Mouse (Mus musculus): Measurements from ENCODE around the gene Cxcr2. TPM values are rescaled to one million over a fixed set of nuclear protein-coding genes. Genes with fewer than 3 reads are reported as not detected.

The Cxcr2 gene
- not detected in 2 replicates for polyA plus RNA-seq (2012; rRNA removed)

DNA sequence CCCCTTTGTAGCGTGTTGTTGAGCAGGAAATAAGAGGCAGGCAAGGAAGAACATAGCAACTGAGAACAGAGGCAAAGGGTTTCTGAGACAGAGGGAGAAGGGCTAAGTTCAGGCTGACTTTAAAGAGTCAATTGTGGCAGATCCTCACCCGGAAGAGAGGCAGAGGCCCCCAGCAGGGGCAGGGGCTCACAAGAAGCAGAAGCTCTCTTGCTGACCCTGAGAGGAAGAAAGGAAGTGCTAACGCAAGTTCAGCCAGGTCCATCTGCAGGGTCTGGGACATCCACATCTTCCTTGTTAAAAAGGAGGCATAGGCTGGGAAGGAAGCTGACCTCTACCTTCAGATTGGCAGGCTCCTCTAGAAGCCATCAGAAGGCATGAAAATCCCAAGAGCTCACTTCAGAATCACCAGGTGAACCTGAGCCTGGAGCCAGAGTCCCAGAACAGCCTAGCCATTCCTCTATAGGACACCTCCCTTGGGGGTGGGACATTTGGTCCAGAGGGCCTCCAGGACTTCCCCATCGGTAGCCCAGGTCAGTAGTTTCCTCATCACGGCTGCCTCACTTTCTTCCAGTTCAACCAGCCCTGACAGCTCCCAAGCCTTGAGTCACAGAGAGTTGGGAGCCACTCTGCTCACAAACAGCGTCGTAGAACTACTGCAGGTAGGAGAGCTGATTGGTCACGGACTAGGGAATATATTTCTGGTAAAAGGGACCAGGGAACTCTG is at the start of gene Cxcr2:
Gene Cxcr2, plus strand, starts transcription at position 529 of the 724 bp plus-strand sequence.
- H3K27me3 ChIP-seq (ENCODE audit: control insufficient read depth, insufficient read depth, low read length), result no peaks in the 10 kb centered on the region
- H3K4me3 ChIP-seq (ENCODE audit: control insufficient read depth, low read depth, low read length), result no peak within 1 kb of the TSS
- no peak within 1 kb of the TSS for H3K27ac ChIP-seq (ENCODE audit: control insufficient read depth, insufficient read depth, low read depth, low read length)
- H3K36me3 ChIP-seq (ENCODE audit: control insufficient read depth, insufficient read depth, low read length), result no peaks in the 10 kb centered on the region
- TF ChIP-seq POLR2A (IDR thresholded peaks at IDR 0.05; ENCODE audit: control insufficient read depth, low read depth, low read length) (no peak), CTCF (IDR thresholded peaks at IDR 0.05; ENCODE audit: control insufficient read depth, insufficient read depth, insufficient replicate concordance, low read depth, low read length) (no peak)
- no peaks in the 10 kb centered on the region for H3K4me1 ChIP-seq (ENCODE audit: control insufficient read depth, insufficient read depth, low read length)

DNA sequence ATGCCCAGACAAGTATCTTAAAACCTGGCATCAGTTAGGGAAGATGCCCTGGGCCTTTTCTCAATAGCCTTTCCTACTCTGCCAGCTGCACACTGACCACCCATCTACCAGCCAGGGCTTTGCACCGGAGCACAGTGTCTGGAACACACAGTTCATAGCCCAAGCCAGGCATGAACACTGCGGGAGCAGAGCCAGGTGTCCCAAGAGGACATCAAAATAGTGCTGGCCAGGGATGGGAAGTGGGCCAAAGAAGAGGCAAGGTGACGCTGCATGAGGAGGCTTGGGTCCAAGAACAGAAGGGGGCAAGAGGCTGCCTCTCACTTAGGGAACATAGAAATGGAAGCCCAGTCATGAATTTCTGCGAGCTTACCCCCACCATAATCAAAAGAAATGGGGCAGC is 48.1 kb upstream of the Cxcr2 start:
- H3K4me3 ChIP-seq (ENCODE audit: control insufficient read depth, low read depth, low read length), result no peak overlapping the region
- TF ChIP-seq POLR2A (IDR thresholded peaks at IDR 0.05; ENCODE audit: control insufficient read depth, low read depth, low read length) (no peak), CTCF (IDR thresholded peaks at IDR 0.05; ENCODE audit: control insufficient read depth, insufficient read depth, insufficient replicate concordance, low read depth, low read length) (no peak)
- no peaks in the 10 kb centered on the region for H3K27me3 ChIP-seq (ENCODE audit: control insufficient read depth, insufficient read depth, low read length)
- H3K36me3 ChIP-seq (ENCODE audit: control insufficient read depth, insufficient read depth, low read length), result no peaks in the 10 kb centered on the region
- no peak overlapping the region for H3K27ac ChIP-seq (ENCODE audit: control insufficient read depth, insufficient read depth, low read depth, low read length)
- H3K4me1 ChIP-seq (ENCODE audit: control insufficient read depth, insufficient read depth, low read length), result peaks cover 2% of the 10 kb centered on the region; the same call in 1 of the 2 replicates

DNA sequence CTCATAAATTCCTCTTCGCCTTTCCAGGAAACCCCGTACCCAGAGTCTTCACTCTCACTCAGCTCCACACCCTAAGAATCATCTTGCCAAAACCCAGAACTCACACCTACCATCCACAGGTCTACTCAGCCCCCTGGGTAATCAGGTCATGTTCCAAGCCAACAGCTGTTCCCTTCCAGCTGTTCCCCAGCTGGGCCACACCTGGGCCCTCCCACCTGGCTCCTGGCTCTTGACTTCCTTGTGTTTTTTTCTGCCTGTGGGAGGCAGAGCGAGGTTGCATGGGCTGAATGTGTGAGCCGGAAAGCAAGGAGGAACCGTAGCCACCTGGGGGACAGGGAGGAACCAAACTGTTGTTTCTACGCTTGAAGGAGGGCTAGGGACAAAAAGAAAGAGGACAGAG is 47.6 kb upstream of the Cxcr2 start:
- no peaks in the 10 kb centered on the region for H3K36me3 ChIP-seq (ENCODE audit: control insufficient read depth, insufficient read depth, low read length)
- H3K27me3 ChIP-seq (ENCODE audit: control insufficient read depth, insufficient read depth, low read length), result no peaks in the 10 kb centered on the region
- H3K4me3 ChIP-seq (ENCODE audit: control insufficient read depth, low read depth, low read length), result no peak overlapping the region
- H3K27ac ChIP-seq (ENCODE audit: control insufficient read depth, insufficient read depth, low read depth, low read length), result no peak overlapping the region
- H3K4me1 ChIP-seq (ENCODE audit: control insufficient read depth, insufficient read depth, low read length), result peaks cover 2% of the 10 kb centered on the region; the same call in 1 of the 2 replicates
- TF ChIP-seq CTCF (IDR thresholded peaks at IDR 0.05; ENCODE audit: control insufficient read depth, insufficient read depth, insufficient replicate concordance, low read depth, low read length) (no peak), POLR2A (IDR thresholded peaks at IDR 0.05; ENCODE audit: control insufficient read depth, low read depth, low read length) (no peak)

DNA sequence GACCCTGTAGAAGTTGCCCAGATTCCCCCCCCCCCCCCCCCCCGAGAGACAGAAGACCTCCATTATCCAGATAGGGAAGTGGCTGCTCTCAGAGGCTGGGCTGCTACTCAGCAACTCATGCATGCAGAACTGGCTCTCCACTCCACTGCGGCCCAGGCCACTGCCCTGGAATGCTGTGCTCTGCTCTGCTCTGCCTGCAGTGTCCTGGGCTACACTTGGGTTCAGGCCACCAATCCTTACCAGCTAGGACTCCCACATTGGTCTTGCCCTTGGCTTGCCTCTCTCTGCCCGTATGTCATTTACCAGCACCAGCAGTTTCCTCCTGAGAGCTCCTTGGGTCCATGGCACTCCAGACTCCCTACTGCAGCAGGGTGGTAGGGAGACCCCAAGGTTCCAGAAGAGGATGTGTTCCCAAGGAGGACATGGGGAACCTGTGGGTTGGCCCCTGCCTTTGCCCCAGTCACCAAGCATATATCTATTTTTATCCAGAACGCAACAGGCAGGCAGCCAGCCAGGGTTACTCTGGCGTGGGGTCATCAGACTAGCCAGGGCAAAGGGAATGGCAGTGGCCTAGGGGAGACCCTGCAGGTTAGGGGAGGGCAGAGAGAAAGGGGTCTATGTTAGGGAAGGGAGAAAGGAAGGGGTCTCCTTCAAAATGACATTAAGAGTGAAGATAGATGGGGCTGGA is 45.7 kb upstream of the Cxcr2 start:
- H3K4me1 ChIP-seq (ENCODE audit: control insufficient read depth, insufficient read depth, low read length), result peaks cover 6% of the 10 kb centered on the region
- TF ChIP-seq CTCF (IDR thresholded peaks at IDR 0.05; ENCODE audit: control insufficient read depth, insufficient read depth, insufficient replicate concordance, low read depth, low read length) (no peak), POLR2A (IDR thresholded peaks at IDR 0.05; ENCODE audit: control insufficient read depth, low read depth, low read length) (no peak)
- no peaks in the 10 kb centered on the region for H3K27me3 ChIP-seq (ENCODE audit: control insufficient read depth, insufficient read depth, low read length)
- no peak overlapping the region for H3K4me3 ChIP-seq (ENCODE audit: control insufficient read depth, low read depth, low read length)
- H3K36me3 ChIP-seq (ENCODE audit: control insufficient read depth, insufficient read depth, low read length), result no peaks in the 10 kb centered on the region
- no peak overlapping the region for H3K27ac ChIP-seq (ENCODE audit: control insufficient read depth, insufficient read depth, low read depth, low read length)

DNA sequence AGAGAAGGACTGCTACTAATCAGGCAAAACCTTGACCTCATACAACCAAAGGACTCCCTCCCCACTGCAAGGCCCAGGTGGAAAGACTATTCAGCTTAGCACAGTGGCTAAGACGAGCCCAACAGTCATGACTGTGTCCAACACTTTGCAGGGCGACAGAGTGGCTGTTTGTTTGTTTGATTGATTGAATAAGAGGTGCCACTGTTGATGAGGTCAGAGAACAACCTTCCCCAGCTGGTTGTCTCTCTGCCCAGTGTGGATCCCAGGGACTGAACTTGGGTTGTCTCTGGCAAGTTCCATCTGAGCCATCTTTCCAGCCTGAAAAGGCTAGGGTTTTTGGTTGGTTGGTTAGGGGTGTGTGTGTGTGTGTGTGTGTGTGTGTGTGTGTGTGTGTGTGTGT is 44.1 kb upstream of the Cxcr2 start:
- H3K27me3 ChIP-seq (ENCODE audit: control insufficient read depth, insufficient read depth, low read length), result no peaks in the 10 kb centered on the region
- no peak for TF ChIP-seq CTCF (IDR thresholded peaks at IDR 0.05; ENCODE audit: control insufficient read depth, insufficient read depth, insufficient replicate concordance, low read depth, low read length)
- TF ChIP-seq POLR2A (IDR thresholded peaks at IDR 0.05; ENCODE audit: control insufficient read depth, low read depth, low read length), result no peak
- no peaks in the 10 kb centered on the region for H3K36me3 ChIP-seq (ENCODE audit: control insufficient read depth, insufficient read depth, low read length)
- no peak overlapping the region for H3K4me3 ChIP-seq (ENCODE audit: control insufficient read depth, low read depth, low read length)
- H3K4me1 ChIP-seq (ENCODE audit: control insufficient read depth, insufficient read depth, low read length), result peaks cover 6% of the 10 kb centered on the region
- no peak overlapping the region for H3K27ac ChIP-seq (ENCODE audit: control insufficient read depth, insufficient read depth, low read depth, low read length)

DNA sequence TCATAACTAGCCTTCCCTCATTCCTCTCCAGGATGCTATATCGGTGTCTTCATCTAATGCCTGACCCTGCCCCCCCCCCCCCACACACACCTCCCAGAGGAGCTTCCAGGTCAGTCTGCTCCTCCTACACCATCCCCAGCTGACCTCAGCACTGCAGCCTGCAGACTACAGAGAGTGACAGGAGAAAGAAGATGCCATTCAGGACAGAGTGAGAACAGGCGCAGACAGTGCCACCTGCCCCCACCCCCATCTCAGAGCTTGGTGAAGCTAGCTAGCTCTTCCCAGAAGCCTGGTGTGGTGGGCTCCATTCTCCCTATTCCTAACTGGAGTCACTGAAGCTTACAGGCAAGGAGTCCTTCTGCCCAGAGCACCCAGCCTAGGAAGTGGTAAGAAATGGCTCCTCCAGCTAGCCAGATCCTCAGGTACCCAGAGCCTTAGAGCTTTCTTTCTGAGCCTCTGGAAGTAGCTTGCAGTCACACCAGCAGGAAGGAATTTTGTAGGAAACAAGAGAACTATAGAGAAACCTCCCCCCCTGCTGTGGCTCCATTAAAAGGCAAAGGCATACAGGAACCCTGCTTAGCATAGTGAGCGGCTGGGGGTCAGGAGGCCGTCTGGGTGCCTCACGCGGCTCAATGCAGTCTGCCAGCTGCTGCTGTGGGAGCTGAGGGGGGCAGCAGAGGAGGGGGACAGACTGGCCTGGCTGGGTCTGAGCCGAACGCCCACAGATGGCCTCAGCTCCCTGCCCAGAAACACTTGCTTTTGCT is 42.7 kb upstream of the Cxcr2 start:
- Histone ChIP-seq H3K4me3 (ENCODE audit: control insufficient read depth, low read depth, low read length) (no peak overlapping the region), H3K27ac (ENCODE audit: control insufficient read depth, insufficient read depth, low read depth, low read length) (no peak overlapping the region), H3K36me3 (ENCODE audit: control insufficient read depth, insufficient read depth, low read length) (no peaks in the 10 kb centered on the region), H3K4me1 (ENCODE audit: control insufficient read depth, insufficient read depth, low read length) (peaks cover 6% of the 10 kb centered on the region), H3K27me3 (ENCODE audit: control insufficient read depth, insufficient read depth, low read length) (no peaks in the 10 kb centered on the region)
- no peak for TF ChIP-seq CTCF (IDR thresholded peaks at IDR 0.05; ENCODE audit: control insufficient read depth, insufficient read depth, insufficient replicate concordance, low read depth, low read length)
- TF ChIP-seq POLR2A (IDR thresholded peaks at IDR 0.05; ENCODE audit: control insufficient read depth, low read depth, low read length), result no peak

DNA sequence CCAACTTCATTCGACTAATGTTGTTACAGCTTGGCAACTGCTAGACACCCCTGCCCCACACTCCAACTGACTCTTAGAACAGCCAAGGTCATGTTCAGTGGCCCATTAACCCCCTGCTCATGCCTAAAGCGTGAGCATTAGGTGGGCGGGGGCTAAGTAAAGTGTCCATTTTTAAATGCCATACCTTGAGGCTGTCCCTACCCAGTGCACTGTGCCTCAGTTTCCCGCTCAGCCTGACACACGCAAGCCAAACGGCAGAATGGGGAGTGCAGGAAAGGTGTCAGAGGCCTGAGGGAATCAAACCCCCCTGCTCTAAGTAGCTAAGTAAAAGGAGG is 42.1 kb upstream of the Cxcr2 start:
- Histone ChIP-seq H3K4me1 (ENCODE audit: control insufficient read depth, insufficient read depth, low read length) (peaks cover 6% of the 10 kb centered on the region), H3K27me3 (ENCODE audit: control insufficient read depth, insufficient read depth, low read length) (no peaks in the 10 kb centered on the region), H3K27ac (ENCODE audit: control insufficient read depth, insufficient read depth, low read depth, low read length) (no peak overlapping the region), H3K36me3 (ENCODE audit: control insufficient read depth, insufficient read depth, low read length) (no peaks in the 10 kb centered on the region), H3K4me3 (ENCODE audit: control insufficient read depth, low read depth, low read length) (no peak overlapping the region)
- no peak for TF ChIP-seq POLR2A (IDR thresholded peaks at IDR 0.05; ENCODE audit: control insufficient read depth, low read depth, low read length)

All from testis, adult 2 months (tissue).